Mouse (Mus musculus): ENCODE data around the gene 4930503E14Rik.
"Not testable (repeated sequence)": the region's sequence is repeated elsewhere in the genome, so short reads cannot be mapped to it uniquely, and the experiment has no call there.

4930503E14Rik gene

GRCm38 (mm10) chr14:44213154-44213553, at the start of gene 4930503E14Rik:
4930503E14Rik (minus strand) TSS chr14:44213254.
- not testable (repeated sequence) for DNase-seq (ENCODE audit: low spot score in 2 of 2)

DNA sequence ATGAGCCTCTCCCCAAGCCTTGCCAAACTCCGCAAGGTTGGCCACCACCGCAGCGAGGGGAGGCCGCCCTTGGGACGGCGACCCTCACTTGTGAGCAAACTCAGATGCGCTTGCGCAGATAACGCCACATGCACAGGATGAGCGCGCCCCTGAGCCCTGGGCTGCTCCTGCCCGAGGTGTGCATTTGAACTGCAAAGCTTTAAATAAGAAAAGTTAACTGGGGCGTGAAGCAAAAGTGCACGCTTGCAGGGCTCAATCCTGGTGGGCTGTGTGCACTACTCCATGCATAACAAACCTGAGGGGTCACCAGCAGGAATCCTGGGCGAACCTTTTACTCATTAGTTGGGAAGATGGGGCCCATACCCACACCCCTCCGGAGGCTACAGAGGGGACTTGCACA, 35.0 kb upstream of the 4930503E14Rik start:
- no peak for DNase-seq (ENCODE audit: low spot score in 2 of 2)

- DNase-seq (ENCODE audit: low spot score in 2 of 2): not testable (repeated sequence)
These were observed 15.7 kb downstream of the 4930503E14Rik start, which contains the start of gene Gm8212 for GRCm38 (mm10) chr14:44197361-44197760. Gm8212 (plus strand) TSS chr14:44197661.

DNA sequence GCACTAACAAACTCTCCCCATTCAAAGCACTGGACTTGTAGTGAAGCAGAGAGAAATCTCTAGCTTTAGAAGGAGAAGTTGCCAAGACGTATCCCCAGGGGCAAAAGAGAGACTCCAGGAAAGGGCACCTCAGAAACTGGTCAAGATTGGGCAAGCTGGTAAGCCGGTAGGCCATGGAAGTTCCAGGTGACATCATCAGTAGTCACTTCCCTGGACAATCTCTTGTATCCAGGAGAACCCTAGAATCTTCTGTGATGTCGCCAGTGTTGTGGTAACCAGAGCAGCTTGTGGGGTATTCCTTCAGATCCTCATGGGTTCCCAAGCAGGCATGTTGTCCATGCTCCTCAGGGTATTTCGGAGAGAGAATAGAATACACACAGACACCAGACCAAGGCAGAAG, 89.5 kb downstream of the 4930503E14Rik start, which contains the start of gene Gm3327:
Gm3327 (plus strand) TSS at position 301 of the 400 bp plus-strand sequence.
- not testable (repeated sequence) for DNase-seq (ENCODE audit: low spot score in 2 of 2)
